In genomic region chr11:119640491-119640890, GRCm38 (mm10) we compare ENCODE assay signal across 23 mouse cellular contexts. TPM values are rescaled to one million over a fixed set of nuclear protein-coding genes. Genes with fewer than 3 reads are reported as not detected.
DNase-seq lines count a peak whose midpoint lies in the region; ATAC-seq lines count a peak whose summit lies in the region.
"Had no signal": no experiment of that assay in that cellular context is flagged by ENCODE, and none has a peak within 500 bp of the region (broad histone marks: within the 10 kb centered on the region; RNA-seq: fewer than 3 reads in every experiment).

No protein-coding gene starts in this region.

- H3K27ac ChIP-seq in embryonic facial prominence, embryonic 14.5 days (replicated peaks; ENCODE audit: low read depth, low read length) = no peak overlapping the region
- no peak overlapping the region for H3K27ac ChIP-seq in embryonic facial prominence, embryonic 10.5 days (replicated peaks)
- H3K27ac ChIP-seq in lung, embryonic 15.5 days = no peak overlapping the region
- peak overlapping the region; percentile 13 for H3K27ac ChIP-seq in hindbrain, embryonic 15.5 days (replicated peaks)
- H3K27ac ChIP-seq: embryonic facial prominence, embryonic 13.5 days; forebrain, embryonic 15.5 days; heart, adult 2 months; heart, embryonic 15.5 days; kidney, embryonic 15.5 days; liver, embryonic 13.5 days; midbrain, embryonic 12.5 days had no signal

- no peaks in the 10 kb centered on the region for H3K9me3 ChIP-seq in embryonic facial prominence, embryonic 14.5 days (ENCODE audit: control insufficient read depth, low read length)
- H3K9me3 ChIP-seq in embryonic facial prominence, embryonic 10.5 days = no peaks in the 10 kb centered on the region
- no peaks in the 10 kb centered on the region for H3K9me3 ChIP-seq in lung, embryonic 15.5 days
- no peaks in the 10 kb centered on the region for H3K9me3 ChIP-seq in hindbrain, embryonic 15.5 days
- H3K9me3 ChIP-seq: embryonic facial prominence, embryonic 13.5 days; forebrain, embryonic 15.5 days; heart, embryonic 15.5 days; kidney, embryonic 15.5 days; liver, embryonic 13.5 days; midbrain, embryonic 12.5 days had no signal

- no peak overlapping the region for H3K9ac ChIP-seq in embryonic facial prominence, embryonic 14.5 days (ENCODE audit: low read depth, low read length)
- no peak overlapping the region for H3K9ac ChIP-seq in lung, embryonic 15.5 days
- H3K9ac ChIP-seq in hindbrain, embryonic 15.5 days = no peak overlapping the region
- H3K9ac ChIP-seq: embryonic facial prominence, embryonic 13.5 days; forebrain, embryonic 15.5 days; heart, embryonic 15.5 days; kidney, embryonic 15.5 days; liver, embryonic 13.5 days; midbrain, embryonic 12.5 days had no signal

- H3K4me2 ChIP-seq in embryonic facial prominence, embryonic 14.5 days (ENCODE audit: low read depth, low read length) = no peak overlapping the region
- H3K4me2 ChIP-seq in lung, embryonic 15.5 days = no peak overlapping the region
- H3K4me2 ChIP-seq in hindbrain, embryonic 15.5 days = no peak overlapping the region
- H3K4me2 ChIP-seq: embryonic facial prominence, embryonic 13.5 days; forebrain, embryonic 15.5 days; heart, embryonic 15.5 days; kidney, embryonic 15.5 days; liver, embryonic 13.5 days; midbrain, embryonic 12.5 days had no signal

- H3K4me3 ChIP-seq in embryonic facial prominence, embryonic 14.5 days (ENCODE audit: low read depth, low read length) = no peak overlapping the region
- no peak overlapping the region for H3K4me3 ChIP-seq in embryonic facial prominence, embryonic 10.5 days
- H3K4me3 ChIP-seq in lung, embryonic 15.5 days = no peak overlapping the region
- H3K4me3 ChIP-seq in hindbrain, embryonic 15.5 days = no peak overlapping the region
- H3K4me3 ChIP-seq: embryonic facial prominence, embryonic 13.5 days; forebrain, embryonic 15.5 days; heart, adult 2 months; heart, embryonic 15.5 days; kidney, embryonic 15.5 days; liver, embryonic 13.5 days; midbrain, embryonic 12.5 days had no signal

- WGBS in embryonic facial prominence, embryonic 14.5 days = 74% methylated on average over 9 of the region's 9 CpGs
- WGBS in embryonic facial prominence, embryonic 10.5 days = 84% methylated on average over 9 of the region's 9 CpGs
- WGBS in lung, embryonic 15.5 days = 35% methylated on average over 9 of the region's 9 CpGs
- WGBS in hindbrain, embryonic 15.5 days = 48% methylated on average over 9 of the region's 9 CpGs

- no peak for DNase-seq in embryonic facial prominence, embryonic 14.5 days (ENCODE audit: low spot score)
- DNase-seq in embryonic facial prominence, embryonic 10.5 days (ENCODE audit: low spot score) = no peak
- DNase-seq in lung, postnatal 36 days = no peak
- peak; percentile 63 for DNase-seq in adipocyte (ENCODE audit: low spot score)
- no peak for DNase-seq in spleen, postnatal 4 days (ENCODE audit: low spot score in 2 of 2)
- DNase-seq: adrenal gland, postnatal 36 days; cerebellum, adult 9-10 months; gastrocnemius, postnatal 14 days; heart, adult 2 months; heart, postnatal 4 days; kidney, postnatal 4 days; liver, embryonic 13.5 days; retina, postnatal 1 day; right cerebral cortex, postnatal 4 days; thymus, postnatal 14 days had no signal

- H3K36me3 ChIP-seq in embryonic facial prominence, embryonic 14.5 days (ENCODE audit: control insufficient read depth, insufficient read depth, low read length) = no peaks in the 10 kb centered on the region
- H3K36me3 ChIP-seq in embryonic facial prominence, embryonic 10.5 days (replicated peaks) = peaks cover 8% of the 10 kb centered on the region
- no peaks in the 10 kb centered on the region for H3K36me3 ChIP-seq in lung, embryonic 15.5 days
- no peaks in the 10 kb centered on the region for H3K36me3 ChIP-seq in hindbrain, embryonic 15.5 days
- H3K36me3 ChIP-seq: embryonic facial prominence, embryonic 13.5 days; forebrain, embryonic 15.5 days; heart, embryonic 15.5 days; kidney, embryonic 15.5 days; liver, embryonic 13.5 days; midbrain, embryonic 12.5 days had no signal

- peak; percentile 32; the same call in 1 of the 2 replicates for ATAC-seq in embryonic facial prominence, embryonic 14.5 days (ENCODE audit: low read depth)
- ATAC-seq in lung, embryonic 15.5 days (ENCODE audit: borderline replicate concordance, extremely low read depth, low FRiP score, low TSS enrichment) = peak; percentile 58; the same call in 1 of the 2 replicates
- no peak for ATAC-seq in hindbrain, embryonic 15.5 days (ENCODE audit: low FRiP score, low read depth)
- ATAC-seq: forebrain, embryonic 15.5 days; intestine, postnatal 0 days had no signal

- no peaks in the 10 kb centered on the region for H3K27me3 ChIP-seq in embryonic facial prominence, embryonic 14.5 days (replicated peaks; ENCODE audit: control insufficient read depth, insufficient read depth, low read length)
- H3K27me3 ChIP-seq in embryonic facial prominence, embryonic 10.5 days (replicated peaks; ENCODE audit: low read depth, poor library complexity, severe bottlenecking) = no peaks in the 10 kb centered on the region
- H3K27me3 ChIP-seq in lung, embryonic 15.5 days = no peaks in the 10 kb centered on the region
- no peaks in the 10 kb centered on the region for H3K27me3 ChIP-seq in hindbrain, embryonic 15.5 days
- H3K27me3 ChIP-seq: embryonic facial prominence, embryonic 13.5 days; forebrain, embryonic 15.5 days; heart, embryonic 15.5 days; kidney, embryonic 15.5 days; liver, embryonic 13.5 days had no signal

- H3K4me1 ChIP-seq in embryonic facial prominence, embryonic 14.5 days (ENCODE audit: control insufficient read depth, insufficient read depth, low read length) = 0 out of 2 replicates have a peak, but pooled peaks cover 3% of the 10 kb centered on the region
- peaks cover 38% of the 10 kb centered on the region for H3K4me1 ChIP-seq in embryonic facial prominence, embryonic 10.5 days
- peaks cover 4% of the 10 kb centered on the region; the same call in 1 of the 2 replicates for H3K4me1 ChIP-seq in lung, embryonic 15.5 days
- H3K4me1 ChIP-seq in hindbrain, embryonic 15.5 days (replicated peaks) = peaks cover 36% of the 10 kb centered on the region

RNA-seq across cellular contexts. Expression of gene Rptor, which starts 37.8 kb away (rescaled TPM):
- polyA plus RNA-seq in embryonic facial prominence, embryonic 14.5 days (2014; fragmentation: Nextera tagmentation; extraction: Ambion mirVana) = 10.6 and 11.6 TPM in 2 replicates
- 14.4 and 15.7 TPM in 2 replicates for polyA plus RNA-seq in embryonic facial prominence, embryonic 10.5 days (2016; fragmentation: Nextera tagmentation; extraction: Ambion mirVana)
- 8.5 and 9.7 TPM in 2 replicates for polyA plus RNA-seq in lung, embryonic 15.5 days (2015; fragmentation: Nextera tagmentation; extraction: Ambion mirVana)
- 12.7 and 13.3 TPM in 2 replicates for polyA plus RNA-seq in hindbrain, embryonic 15.5 days (2015; fragmentation: Nextera tagmentation; extraction: Ambion mirVana)
